Mouse (Mus musculus) neural tube, embryonic 14.5 days (tissue): ENCODE data around the gene Gm4952. TPM values are rescaled to one million over a fixed set of nuclear protein-coding genes. Genes with fewer than 3 reads are reported as not detected.

Experiments used
- ATAC-seq: fragments of 200-750 bp; cut with Nextera tagmentation; 2 replicates; pipeline ENCODE4 v1.8.0; 2017; ENCODE audit warnings: low read depth, mild to moderate bottlenecking, moderate TSS enrichment, moderate library complexity
- H3K27ac ChIP-seq: fragments of 300-500 bp; sonication (generic); 2 replicates; pipeline ENCODE4 v1.5.1; 2014; ENCODE audit warnings: low read depth, mild to moderate bottlenecking, control low read depth, low read length, moderate library complexity, mixed read lengths
- H3K27me3 ChIP-seq: fragments of 300-500 bp; sonication (generic); 2 replicates; pipeline ENCODE4 v1.6.1; 2014; ENCODE audit warnings: low read length; ENCODE audit not compliant: control insufficient read depth, insufficient read depth
- H3K36me3 ChIP-seq: fragments of 300-500 bp; sonication (generic); 2 replicates; pipeline ENCODE4 v1.6.1; 2014; ENCODE audit warnings: low read length, mixed read lengths; ENCODE audit not compliant: control insufficient read depth, insufficient read depth
- H3K4me1 ChIP-seq: fragments of 300-500 bp; sonication (generic); 2 replicates; pipeline ENCODE4 v1.6.1; 2014; ENCODE audit warnings: low read length; ENCODE audit not compliant: control insufficient read depth, insufficient read depth
- H3K4me2 ChIP-seq: fragments of 300-500 bp; sonication (generic); 2 replicates; pipeline ENCODE4 v1.6.1; 2014; ENCODE audit warnings: mild to moderate bottlenecking, low read depth, low read length, control low read depth
- H3K4me3 ChIP-seq: fragments of 300-500 bp; sonication (generic); 2 replicates; pipeline ENCODE4 v1.5.1; 2014; ENCODE audit warnings: low read depth, low read length, control low read depth, mixed read lengths
- H3K9ac ChIP-seq: fragments of 300-500 bp; sonication (generic); replicated peaks from 2 replicates; pipeline ENCODE4 v1.6.1; 2014; ENCODE audit warnings: low read depth, mild to moderate bottlenecking, control low read depth, low read length, mixed read lengths
- H3K9me3 ChIP-seq: fragments of 300-500 bp; sonication (generic); 2 replicates; pipeline ENCODE4 v1.6.1; 2016; ENCODE audit warnings: low read length; ENCODE audit not compliant: control insufficient read depth
- WGBS: fragments of 180-500 bp; shearing (Covaris S2); extraction: QIAGEN DNeasy Blood & Tissue Kit; methylation state at CpG from one replicate; pipeline ENCODE4 v1.1.7; 2014; 5-methylcytosine and 5-hydroxymethylcytosine counted together
- polyA plus RNA-seq: library from polyadenylated mRNA; unstranded; fragments of >200 nt; fragmentation: Nextera tagmentation; extraction: Ambion mirVana; gene quantifications from 2 replicates; pipeline ENCODE4 v1.2.1, GENCODE M21; 2014

Gm4952 gene
- polyA plus RNA-seq, 1 experiment from 2014 or later: 0.12 TPM

- no peaks in the 10 kb centered on the region for H3K9me3 ChIP-seq
- H3K36me3 ChIP-seq: no peaks in the 10 kb centered on the region
- no peak overlapping the region for H3K27ac ChIP-seq
- H3K4me3 ChIP-seq: peak overlapping the region; percentile 26
- ATAC-seq: peak; percentile 100
- H3K9ac ChIP-seq: peak overlapping the region; percentile 37
- H3K27me3 ChIP-seq: no peaks in the 10 kb centered on the region
- peak overlapping the region; percentile 47 for H3K4me2 ChIP-seq
- 6% methylated on average over 14 of the region's 14 CpGs for WGBS
- H3K4me1 ChIP-seq: no peaks in the 10 kb centered on the region
These were observed 26.3 kb upstream of the Gm4952 start for GRCm38 (mm10) chr19:12573266-12574011.

- H3K36me3 ChIP-seq: no peaks in the 10 kb centered on the region
- H3K9ac ChIP-seq: peak overlapping the region; percentile 37
- peak overlapping the region; percentile 47 for H3K4me2 ChIP-seq
- peak overlapping the region; percentile 26 for H3K4me3 ChIP-seq
- 21% methylated on average over 5 of the region's 5 CpGs for WGBS
- H3K27ac ChIP-seq: no peak overlapping the region
- no peaks in the 10 kb centered on the region for H3K27me3 ChIP-seq
- H3K4me1 ChIP-seq: no peaks in the 10 kb centered on the region
- no peaks in the 10 kb centered on the region for H3K9me3 ChIP-seq
- ATAC-seq: no peak; the same call in 1 of the 2 replicates
These were observed 25.8 kb upstream of the Gm4952 start for GRCm38 (mm10) chr19:12574012-12574407.

- Histone ChIP-seq H3K4me1 (no peaks in the 10 kb centered on the region), H3K4me2 (no peak overlapping the region), H3K36me3 (no peaks in the 10 kb centered on the region), H3K4me3 (no peak overlapping the region), H3K27ac (no peak overlapping the region), H3K9me3 (no peaks in the 10 kb centered on the region), H3K27me3 (no peaks in the 10 kb centered on the region), H3K9ac (no peak overlapping the region)
- WGBS: 89% methylated on average over 7 of the region's 7 CpGs
- ATAC-seq: no peak
These were observed 24.7 kb upstream of the Gm4952 start for GRCm38 (mm10) chr19:12575107-12575506.

- H3K27me3 ChIP-seq: no peaks in the 10 kb centered on the region
- no peaks in the 10 kb centered on the region for H3K9me3 ChIP-seq
- no peak for ATAC-seq
- H3K36me3 ChIP-seq: no peaks in the 10 kb centered on the region
- no peak overlapping the region for H3K4me2 ChIP-seq
- no peak overlapping the region for H3K9ac ChIP-seq
- no peak overlapping the region for H3K27ac ChIP-seq
- H3K4me1 ChIP-seq: no peaks in the 10 kb centered on the region
- no peak overlapping the region for H3K4me3 ChIP-seq
- WGBS: 79% methylated on average over 2 of the region's 2 CpGs
These were observed 24.3 kb upstream of the Gm4952 start for GRCm38 (mm10) chr19:12575514-12575913.

GRCm38 (mm10) chr19:12576639-12577038 is 23.1 kb upstream of the Gm4952 start:
- H3K4me2 ChIP-seq: no peak overlapping the region
- WGBS: 86% methylated on average over 2 of the region's 2 CpGs
- H3K9ac ChIP-seq: no peak overlapping the region
- H3K27me3 ChIP-seq: no peaks in the 10 kb centered on the region
- H3K36me3 ChIP-seq: no peaks in the 10 kb centered on the region
- H3K27ac ChIP-seq: no peak overlapping the region
- ATAC-seq: no peak
- H3K9me3 ChIP-seq: no peaks in the 10 kb centered on the region
- no peaks in the 10 kb centered on the region for H3K4me1 ChIP-seq
- no peak overlapping the region for H3K4me3 ChIP-seq

GRCm38 (mm10) chr19:12585310-12585709 is 14.5 kb upstream of the Gm4952 start:
- no peaks in the 10 kb centered on the region for H3K36me3 ChIP-seq
- H3K27ac ChIP-seq: no peak overlapping the region
- no peak overlapping the region for H3K9ac ChIP-seq
- no peaks in the 10 kb centered on the region for H3K9me3 ChIP-seq
- H3K4me1 ChIP-seq: no peaks in the 10 kb centered on the region
- H3K4me3 ChIP-seq: no peak overlapping the region
- H3K4me2 ChIP-seq: no peak overlapping the region
- ATAC-seq: no peak
- H3K27me3 ChIP-seq: no peaks in the 10 kb centered on the region
- WGBS: 82% methylated on average over 4 of the region's 4 CpGs

- Histone ChIP-seq H3K27ac (no peak overlapping the region), H3K9ac (no peak overlapping the region), H3K4me1 (peaks cover 6% of the 10 kb centered on the region; the same call in 1 of the 2 replicates), H3K9me3 (no peaks in the 10 kb centered on the region), H3K36me3 (no peaks in the 10 kb centered on the region), H3K4me3 (no peak overlapping the region), H3K4me2 (no peak overlapping the region), H3K27me3 (no peaks in the 10 kb centered on the region)
- WGBS: 21% methylated on average over 1 of the region's 1 CpGs
- ATAC-seq: peak; percentile 39; the same call in 1 of the 2 replicates
These were observed 7.9 kb upstream of the Gm4952 start for GRCm38 (mm10) chr19:12591908-12592307.

GRCm38 (mm10) chr19:12595135-12595529 is 4.6 kb upstream of the Gm4952 start:
- Histone ChIP-seq H3K36me3 (no peaks in the 10 kb centered on the region), H3K27ac (no peak overlapping the region), H3K4me1 (peaks cover 7% of the 10 kb centered on the region; the same call in 1 of the 2 replicates), H3K9ac (no peak overlapping the region), H3K9me3 (no peaks in the 10 kb centered on the region), H3K27me3 (no peaks in the 10 kb centered on the region), H3K4me2 (peak overlapping the region; percentile 87), H3K4me3 (peak overlapping the region; percentile 71)
- peak; percentile 0; the same call in 1 of the 2 replicates for ATAC-seq
- 58% methylated on average over 2 of the region's 2 CpGs for WGBS

- peaks cover 7% of the 10 kb centered on the region; the same call in 1 of the 2 replicates for H3K4me1 ChIP-seq
- WGBS: under 1% methylated on average over 49 of the region's 49 CpGs
- H3K9ac ChIP-seq: peak overlapping the region; percentile 76
- no peaks in the 10 kb centered on the region for H3K9me3 ChIP-seq
- ATAC-seq: peak; percentile 96
- H3K4me2 ChIP-seq: peak overlapping the region; percentile 87
- H3K27ac ChIP-seq: peak overlapping the region; percentile 74
- peak overlapping the region; percentile 71 for H3K4me3 ChIP-seq
- no peaks in the 10 kb centered on the region for H3K36me3 ChIP-seq
- no peaks in the 10 kb centered on the region for H3K27me3 ChIP-seq
These were observed 4.1 kb upstream of the Gm4952 start for GRCm38 (mm10) chr19:12595530-12596289.
